Mouse (Mus musculus) neural tube, embryonic 14.5 days (tissue): Measurements from ENCODE around the gene Atp2c1. TPM values are rescaled to one million over a fixed set of nuclear protein-coding genes. Genes with fewer than 3 reads are reported as not detected.

Experiments used
- ATAC-seq: fragments of 200-750 bp; cut with Nextera tagmentation; 2 replicates; pipeline ENCODE4 v1.8.0; 2017; ENCODE audit warnings: low read depth, mild to moderate bottlenecking, moderate TSS enrichment, moderate library complexity
- H3K27ac ChIP-seq: fragments of 300-500 bp; sonication (generic); 2 replicates; pipeline ENCODE4 v1.5.1; 2014; ENCODE audit warnings: low read depth, mild to moderate bottlenecking, control low read depth, low read length, moderate library complexity, mixed read lengths
- H3K27me3 ChIP-seq: fragments of 300-500 bp; sonication (generic); 2 replicates; pipeline ENCODE4 v1.6.1; 2014; ENCODE audit warnings: low read length; ENCODE audit not compliant: control insufficient read depth, insufficient read depth
- H3K36me3 ChIP-seq: fragments of 300-500 bp; sonication (generic); 2 replicates; pipeline ENCODE4 v1.6.1; 2014; ENCODE audit warnings: low read length, mixed read lengths; ENCODE audit not compliant: control insufficient read depth, insufficient read depth
- H3K4me1 ChIP-seq: fragments of 300-500 bp; sonication (generic); 2 replicates; pipeline ENCODE4 v1.6.1; 2014; ENCODE audit warnings: low read length; ENCODE audit not compliant: control insufficient read depth, insufficient read depth
- H3K4me2 ChIP-seq: fragments of 300-500 bp; sonication (generic); 2 replicates; pipeline ENCODE4 v1.6.1; 2014; ENCODE audit warnings: mild to moderate bottlenecking, low read depth, low read length, control low read depth
- H3K4me3 ChIP-seq: fragments of 300-500 bp; sonication (generic); 2 replicates; pipeline ENCODE4 v1.5.1; 2014; ENCODE audit warnings: low read depth, low read length, control low read depth, mixed read lengths
- H3K9ac ChIP-seq: fragments of 300-500 bp; sonication (generic); replicated peaks from 2 replicates; pipeline ENCODE4 v1.6.1; 2014; ENCODE audit warnings: low read depth, mild to moderate bottlenecking, control low read depth, low read length, mixed read lengths
- H3K9me3 ChIP-seq: fragments of 300-500 bp; sonication (generic); 2 replicates; pipeline ENCODE4 v1.6.1; 2016; ENCODE audit warnings: low read length; ENCODE audit not compliant: control insufficient read depth
- WGBS: fragments of 180-500 bp; shearing (Covaris S2); extraction: QIAGEN DNeasy Blood & Tissue Kit; methylation state at CpG from one replicate; pipeline ENCODE4 v1.1.7; 2014; 5-methylcytosine and 5-hydroxymethylcytosine counted together
- polyA plus RNA-seq: library from polyadenylated mRNA; unstranded; fragments of >200 nt; fragmentation: Nextera tagmentation; extraction: Ambion mirVana; gene quantifications from 2 replicates; pipeline ENCODE4 v1.2.1, GENCODE M21; 2014

Gene Atp2c1
- polyA plus RNA-seq, 1 experiment from 2014 or later, result 95.7 TPM

- no peak overlapping the region for H3K4me2 ChIP-seq
- no peak overlapping the region for H3K9ac ChIP-seq
- H3K4me1 ChIP-seq, result no peaks in the 10 kb centered on the region
- no peaks in the 10 kb centered on the region for H3K36me3 ChIP-seq
- H3K9me3 ChIP-seq, result no peaks in the 10 kb centered on the region
- 11% methylated on average over 4 of the region's 4 CpGs for WGBS
- no peak overlapping the region for H3K4me3 ChIP-seq
- no peaks in the 10 kb centered on the region for H3K27me3 ChIP-seq
- H3K27ac ChIP-seq, result no peak overlapping the region
- ATAC-seq, result no peak
Measured at GRCm38 (mm10) chr9:105389289-105389688, 137.8 kb downstream of the Atp2c1 start.

GRCm38 (mm10) chr9:105387403-105387802, 139.7 kb downstream of the Atp2c1 start:
- Histone ChIP-seq H3K27me3 (no peaks in the 10 kb centered on the region), H3K4me3 (no peak overlapping the region), H3K27ac (no peak overlapping the region), H3K9ac (no peak overlapping the region), H3K4me2 (no peak overlapping the region), H3K4me1 (no peaks in the 10 kb centered on the region), H3K36me3 (no peaks in the 10 kb centered on the region), H3K9me3 (no peaks in the 10 kb centered on the region)
- 85% methylated on average over 5 of the region's 5 CpGs for WGBS
- no peak for ATAC-seq

- no peaks in the 10 kb centered on the region for H3K9me3 ChIP-seq
- ATAC-seq, result peak; percentile 86; the same call in 1 of the 2 replicates
- H3K27me3 ChIP-seq, result no peaks in the 10 kb centered on the region
- no peak overlapping the region for H3K4me3 ChIP-seq
- H3K27ac ChIP-seq, result no peak overlapping the region
- no peaks in the 10 kb centered on the region for H3K36me3 ChIP-seq
- H3K9ac ChIP-seq, result no peak overlapping the region
- no peak overlapping the region for H3K4me2 ChIP-seq
- H3K4me1 ChIP-seq, result no peaks in the 10 kb centered on the region
- 45% methylated on average over 8 of the region's 8 CpGs for WGBS
Measured at GRCm38 (mm10) chr9:105379533-105380145, 147.5 kb downstream of the Atp2c1 start.

GRCm38 (mm10) chr9:105377622-105378021, 149.5 kb downstream of the Atp2c1 start:
- H3K27me3 ChIP-seq, result no peaks in the 10 kb centered on the region
- H3K27ac ChIP-seq, result no peak overlapping the region
- no peak overlapping the region for H3K4me2 ChIP-seq
- H3K4me3 ChIP-seq, result no peak overlapping the region
- H3K9ac ChIP-seq, result no peak overlapping the region
- WGBS, result 74% methylated on average over 3 of the region's 3 CpGs
- no peaks in the 10 kb centered on the region for H3K9me3 ChIP-seq
- H3K4me1 ChIP-seq, result no peaks in the 10 kb centered on the region
- H3K36me3 ChIP-seq, result no peaks in the 10 kb centered on the region
- ATAC-seq, result no peak

- Histone ChIP-seq H3K4me1 (no peaks in the 10 kb centered on the region), H3K36me3 (no peaks in the 10 kb centered on the region), H3K27ac (no peak overlapping the region), H3K9ac (no peak overlapping the region), H3K4me2 (no peak overlapping the region), H3K9me3 (no peaks in the 10 kb centered on the region), H3K27me3 (no peaks in the 10 kb centered on the region), H3K4me3 (no peak overlapping the region)
- ATAC-seq, result no peak
- WGBS, result 76% methylated on average over 7 of the region's 7 CpGs
Measured at GRCm38 (mm10) chr9:105376954-105377530, 150.1 kb downstream of the Atp2c1 start.

GRCm38 (mm10) chr9:105376411-105376810, 150.7 kb downstream of the Atp2c1 start:
- no peak for ATAC-seq
- H3K4me2 ChIP-seq, result no peak overlapping the region
- H3K4me1 ChIP-seq, result no peaks in the 10 kb centered on the region
- H3K9ac ChIP-seq, result no peak overlapping the region
- 67% methylated on average over 7 of the region's 7 CpGs for WGBS
- H3K36me3 ChIP-seq, result no peaks in the 10 kb centered on the region
- no peaks in the 10 kb centered on the region for H3K9me3 ChIP-seq
- H3K27me3 ChIP-seq, result no peaks in the 10 kb centered on the region
- no peak overlapping the region for H3K4me3 ChIP-seq
- H3K27ac ChIP-seq, result no peak overlapping the region

GRCm38 (mm10) chr9:105374361-105374760, 152.8 kb downstream of the Atp2c1 start:
- Histone ChIP-seq H3K4me1 (no peaks in the 10 kb centered on the region), H3K9ac (no peak overlapping the region), H3K9me3 (no peaks in the 10 kb centered on the region), H3K36me3 (no peaks in the 10 kb centered on the region), H3K4me3 (no peak overlapping the region), H3K4me2 (no peak overlapping the region), H3K27me3 (no peaks in the 10 kb centered on the region), H3K27ac (no peak overlapping the region)
- 43% methylated on average over 5 of the region's 5 CpGs for WGBS
- no peak for ATAC-seq

- no peak for ATAC-seq
- H3K9ac ChIP-seq, result no peak overlapping the region
- H3K27me3 ChIP-seq, result no peaks in the 10 kb centered on the region
- H3K4me2 ChIP-seq, result no peak overlapping the region
- no peaks in the 10 kb centered on the region for H3K9me3 ChIP-seq
- H3K27ac ChIP-seq, result no peak overlapping the region
- no peaks in the 10 kb centered on the region for H3K4me1 ChIP-seq
- no peaks in the 10 kb centered on the region for H3K36me3 ChIP-seq
- no peak overlapping the region for H3K4me3 ChIP-seq
- WGBS, result 88% methylated on average over 3 of the region's 3 CpGs
Measured at GRCm38 (mm10) chr9:105368605-105369004, 158.5 kb downstream of the Atp2c1 start.

- no peak for ATAC-seq
- Histone ChIP-seq H3K9ac (no peak overlapping the region), H3K36me3 (no peaks in the 10 kb centered on the region), H3K27ac (no peak overlapping the region), H3K4me2 (no peak overlapping the region), H3K9me3 (no peaks in the 10 kb centered on the region), H3K27me3 (no peaks in the 10 kb centered on the region), H3K4me3 (no peak overlapping the region), H3K4me1 (no peaks in the 10 kb centered on the region)
- WGBS, result 95% methylated on average over 4 of the region's 4 CpGs
Measured at GRCm38 (mm10) chr9:105366199-105366598, 160.9 kb downstream of the Atp2c1 start.
